Mouse (Mus musculus) ES-Bruce4 (cell line): Measurements from ENCODE around the gene Sfmbt1. TPM values are rescaled to one million over a fixed set of nuclear protein-coding genes. Genes with fewer than 3 reads are reported as not detected.

Experiments
- H3K27ac ChIP-seq: 2 replicates; pipeline ENCODE4 v1.5.1; 2012; ENCODE audit warnings: low read length, inconsistent platforms; ENCODE audit not compliant: insufficient read depth
- H3K27me3 ChIP-seq: 2 replicates; pipeline ENCODE4 v1.6.1; 2012; ENCODE audit warnings: mild to moderate bottlenecking, low read length, inconsistent platforms; ENCODE audit not compliant: control insufficient read depth, poor library complexity, insufficient read depth, severe bottlenecking
- H3K36me3 ChIP-seq: 2 replicates; pipeline ENCODE4 v1.6.1; 2012; ENCODE audit warnings: inconsistent platforms, mild to moderate bottlenecking, low read length, moderate library complexity; ENCODE audit not compliant: control insufficient read depth, poor library complexity, insufficient read depth, severe bottlenecking
- H3K4me1 ChIP-seq: one replicate; pipeline ENCODE4 v1.8.1; 2011; ENCODE audit warnings: low read length; ENCODE audit not compliant: control insufficient read depth, insufficient read depth
- H3K4me3 ChIP-seq: 2 replicates; pipeline ENCODE4 v1.5.1; 2011; ENCODE audit warnings: low read depth, mild to moderate bottlenecking, low read length
- H3K9ac ChIP-seq: 2 replicates; pipeline ENCODE4 v1.6.1; 2012; ENCODE audit warnings: low read depth, mild to moderate bottlenecking, inconsistent platforms; ENCODE audit not compliant: poor library complexity, severe bottlenecking
- H3K9me3 ChIP-seq: replicated peaks from 2 replicates; pipeline ENCODE4 v1.6.1; 2012; ENCODE audit warnings: mild to moderate bottlenecking, low read length, inconsistent platforms; ENCODE audit not compliant: control insufficient read depth, poor library complexity, insufficient read depth, severe bottlenecking
- CTCF ChIP-seq: IDR thresholded peaks from one replicate; pipeline ENCODE4 v1.8.1; 2011; ENCODE audit warnings: low read depth, low read length
- EP300 ChIP-seq: IDR thresholded peaks from 2 replicates; pipeline ENCODE4 v1.6.1; 2011; ENCODE audit warnings: low read depth, low read length; ENCODE audit not compliant: insufficient read depth
- POLR2A ChIP-seq: IDR thresholded peaks from one replicate; pipeline ENCODE4 v1.8.1; 2011; ENCODE audit warnings: low read length; ENCODE audit not compliant: insufficient read depth
- polyA plus RNA-seq: library from polyadenylated mRNA; stranded (reverse); fragments of >200 nt; gene quantifications from 2 replicates; pipeline ENCODE4 v1.2.4, GENCODE M21; 2011; ENCODE audit warnings: low read depth; ENCODE audit not compliant: missing spikeins, insufficient read depth, insufficient read length

The Sfmbt1 gene
- polyA plus RNA-seq, 1 experiment, result 12.0 TPM

- no peak overlapping the region for H3K9ac ChIP-seq
- no peak for TF ChIP-seq CTCF
- no peak for TF ChIP-seq POLR2A
- TF ChIP-seq EP300, result no peak
- no peak overlapping the region for H3K27ac ChIP-seq
- no peaks in the 10 kb centered on the region for H3K27me3 ChIP-seq
- no peak overlapping the region for H3K4me3 ChIP-seq
- no peaks in the 10 kb centered on the region; the same call in 1 of the 2 replicates for H3K9me3 ChIP-seq
- H3K36me3 ChIP-seq, result no peaks in the 10 kb centered on the region
- H3K4me1 ChIP-seq, result no peaks in the 10 kb centered on the region
Observed at GRCm38 (mm10) chr14:30743891-30744290, 29.2 kb downstream of the Sfmbt1 start.

DNA sequence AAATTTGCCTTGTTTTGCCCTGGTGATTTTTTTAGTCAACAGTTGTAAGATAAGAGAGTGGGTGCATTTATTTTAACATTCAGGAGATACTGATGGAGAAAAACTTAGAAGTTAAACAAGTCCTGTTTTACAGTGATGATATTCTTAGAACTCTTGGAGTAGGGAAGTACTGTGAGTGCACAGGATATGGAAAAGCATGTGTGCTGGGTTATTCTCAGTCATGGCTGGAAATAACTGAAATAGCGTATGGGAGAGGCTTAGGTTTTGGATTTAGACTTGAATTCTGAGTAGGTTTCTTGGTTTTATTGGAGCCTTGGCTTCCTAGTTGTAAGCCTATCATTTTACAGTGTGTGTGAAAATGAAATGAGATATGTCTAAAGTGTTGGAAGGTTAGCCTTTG is 31.5 kb downstream of the Sfmbt1 start:
- TF ChIP-seq CTCF (no peak), EP300 (no peak), POLR2A (no peak)
- H3K9ac ChIP-seq, result no peak overlapping the region
- H3K9me3 ChIP-seq, result no peaks in the 10 kb centered on the region; the same call in 1 of the 2 replicates
- H3K36me3 ChIP-seq, result no peaks in the 10 kb centered on the region
- H3K4me1 ChIP-seq, result no peaks in the 10 kb centered on the region
- no peaks in the 10 kb centered on the region for H3K27me3 ChIP-seq
- H3K4me3 ChIP-seq, result no peak overlapping the region
- no peak overlapping the region for H3K27ac ChIP-seq

DNA sequence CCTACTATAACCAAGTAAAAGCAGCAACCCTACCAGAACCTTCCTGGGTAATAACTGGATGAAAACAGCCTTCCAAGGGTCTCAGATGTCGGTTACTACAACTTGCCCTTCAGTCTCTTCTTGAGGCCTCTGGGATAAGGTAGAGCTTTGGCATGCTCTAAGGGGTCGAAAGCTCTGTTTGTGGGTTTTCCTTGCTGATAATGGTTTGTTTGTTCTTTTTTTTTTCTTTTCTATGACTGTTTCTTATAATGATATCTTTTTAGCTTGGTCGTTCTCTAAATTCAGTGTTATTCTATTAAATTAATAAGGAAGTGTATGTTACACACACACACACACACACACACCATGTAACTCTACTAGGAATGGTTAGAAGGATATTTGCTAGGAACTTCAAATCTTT is 42.6 kb downstream of the Sfmbt1 start:
- Histone ChIP-seq H3K9me3 (no peaks in the 10 kb centered on the region), H3K36me3 (no peaks in the 10 kb centered on the region), H3K27me3 (no peaks in the 10 kb centered on the region), H3K4me3 (no peak overlapping the region), H3K9ac (no peak overlapping the region), H3K4me1 (no peaks in the 10 kb centered on the region), H3K27ac (no peak overlapping the region)
- TF ChIP-seq EP300 (no peak), CTCF (no peak), POLR2A (no peak)

- no peak overlapping the region for H3K9ac ChIP-seq
- TF ChIP-seq EP300 (no peak), POLR2A (no peak), CTCF (no peak)
- no peaks in the 10 kb centered on the region for H3K27me3 ChIP-seq
- H3K4me1 ChIP-seq, result no peaks in the 10 kb centered on the region
- no peaks in the 10 kb centered on the region for H3K9me3 ChIP-seq
- no peak overlapping the region for H3K4me3 ChIP-seq
- H3K27ac ChIP-seq, result no peak overlapping the region
- no peaks in the 10 kb centered on the region for H3K36me3 ChIP-seq
Observed at GRCm38 (mm10) chr14:30761211-30761610, 46.6 kb downstream of the Sfmbt1 start.

DNA sequence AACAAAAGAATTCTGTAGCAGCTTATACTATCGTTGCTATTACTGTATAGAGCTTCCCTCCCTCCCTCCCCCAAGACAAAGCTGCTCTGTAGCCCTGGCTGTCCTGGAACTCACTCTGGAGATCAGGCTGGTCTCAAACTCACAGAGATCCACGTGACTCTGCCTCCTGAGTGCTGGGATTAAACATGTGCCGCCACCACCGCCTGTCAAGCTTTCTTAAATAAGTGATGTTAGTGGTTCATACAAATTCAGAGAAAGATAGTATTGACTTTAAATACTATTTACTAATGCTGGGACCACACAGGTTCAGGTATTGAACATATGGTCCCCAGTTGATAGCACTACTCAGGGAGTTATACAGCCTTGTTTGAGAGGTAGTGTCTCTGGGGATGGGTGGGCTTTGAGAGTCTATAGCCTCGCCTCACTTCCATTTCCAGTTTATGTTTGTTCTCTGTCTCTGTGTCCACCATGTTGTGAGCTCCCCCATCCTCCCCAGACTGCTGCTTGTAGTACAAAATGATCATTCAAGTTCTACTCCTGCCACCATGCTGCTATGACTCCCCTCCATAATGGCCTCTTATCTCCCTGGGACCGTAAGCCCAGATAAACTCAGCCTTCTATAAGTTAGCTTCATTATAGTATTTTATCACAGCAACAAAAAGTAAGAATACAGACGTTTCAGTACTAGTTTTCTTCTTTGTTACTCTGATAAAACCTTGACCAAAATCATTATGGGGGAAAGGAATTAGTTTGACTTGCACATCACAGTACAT is 47.7 kb downstream of the Sfmbt1 start:
- no peak overlapping the region for H3K27ac ChIP-seq
- H3K9ac ChIP-seq, result no peak overlapping the region
- no peaks in the 10 kb centered on the region for H3K36me3 ChIP-seq
- H3K27me3 ChIP-seq, result no peaks in the 10 kb centered on the region
- TF ChIP-seq CTCF (no peak), POLR2A (no peak), EP300 (no peak)
- no peaks in the 10 kb centered on the region for H3K4me1 ChIP-seq
- no peaks in the 10 kb centered on the region for H3K9me3 ChIP-seq
- no peak overlapping the region for H3K4me3 ChIP-seq

- Histone ChIP-seq H3K36me3 (no peaks in the 10 kb centered on the region), H3K4me3 (no peak overlapping the region), H3K27me3 (no peaks in the 10 kb centered on the region), H3K9me3 (no peaks in the 10 kb centered on the region), H3K9ac (no peak overlapping the region), H3K4me1 (no peaks in the 10 kb centered on the region), H3K27ac (no peak overlapping the region)
- TF ChIP-seq EP300 (no peak), CTCF (no peak), POLR2A (no peak)
Observed at GRCm38 (mm10) chr14:30762904-30763568, 48.4 kb downstream of the Sfmbt1 start.
